Comparison of ENCODE assay signal across 8 mouse cellular contexts in genomic region chr1:105843386-105843785, GRCm38 (mm10).
DNase-seq lines count a peak whose midpoint lies in the region; ATAC-seq and TF ChIP-seq lines count a peak whose summit lies in the region.

No protein-coding gene starts in this region.

- H3K79me2 ChIP-seq in heart, adult 2 months (replicated peaks; ENCODE audit: control insufficient read depth, insufficient read depth, low read length), result no peaks in the 10 kb centered on the region

- H3K9ac ChIP-seq in heart, adult 2 months (ENCODE audit: low read depth, low read length), result no peak overlapping the region

- intact Hi-C loops in heart, adult 2 months (cut with DNase I), result no loop called here

- no peak for TF ChIP-seq POLR2A in heart, adult 2 months (IDR thresholded peaks at IDR 0.05; ENCODE audit: insufficient read depth, low read depth, low read length)

- H3K27me3 ChIP-seq in heart, embryonic 10.5 days (ENCODE audit: insufficient read depth, poor library complexity, severe bottlenecking), result peaks cover 27% of the 10 kb centered on the region
- no peaks in the 10 kb centered on the region; the same call in 1 of the 2 replicates for H3K27me3 ChIP-seq in heart, adult 2 months (ENCODE audit: control insufficient read depth, insufficient read depth, low read length)
- H3K27me3 ChIP-seq in midbrain, embryonic 10.5 days (ENCODE audit: low read depth, poor library complexity, severe bottlenecking), result peaks cover 30% of the 10 kb centered on the region

- H3K4me3 ChIP-seq in heart, embryonic 10.5 days, result peak overlapping the region; percentile 53
- no peak overlapping the region for H3K4me3 ChIP-seq in heart, adult 2 months
- H3K4me3 ChIP-seq in midbrain, embryonic 10.5 days, result peak overlapping the region; percentile 53

- DNase-seq in heart, embryonic 10.5 days (ENCODE audit: low spot score), result peak; percentile 63
- no peak for DNase-seq in heart, adult 2 months
- peak; percentile 15 for DNase-seq in brain, adult 2 months (ENCODE audit: low read depth, low spot score)
- peak; percentile 26 for DNase-seq in forelimb bud, embryonic 11.5 days (ENCODE audit: low read depth, low spot score)
- peak; percentile 32 for DNase-seq in midbrain, embryonic 10.5 days (ENCODE audit: low spot score)
- no peak for DNase-seq in right cerebral cortex, postnatal 36 days (ENCODE audit: low spot score in 2 of 2)
- no peak for DNase-seq in thymus, postnatal 4 days

- no peak for TF ChIP-seq EP300 in heart, adult 2 months (IDR thresholded peaks at IDR 0.05; ENCODE audit: insufficient read depth, low read depth, low read length)

- ATAC-seq in granulocyte monocyte progenitor cell, adult 5-6 weeks (replicated peaks; ENCODE audit: poor library complexity, severe bottlenecking), result no peak

- no peaks in the 10 kb centered on the region for H3K36me3 ChIP-seq in heart, embryonic 10.5 days
- H3K36me3 ChIP-seq in heart, adult 2 months (ENCODE audit: control insufficient read depth, insufficient read depth, low read length), result no peaks in the 10 kb centered on the region; the same call in 1 of the 2 replicates
- H3K36me3 ChIP-seq in midbrain, embryonic 10.5 days, result no peaks in the 10 kb centered on the region

- WGBS in heart, embryonic 10.5 days, result 2% methylated on average over 12 of the region's 12 CpGs
- 18% methylated on average over 12 of the region's 12 CpGs for WGBS in heart, adult 2 months
- 2% methylated on average over 12 of the region's 12 CpGs for WGBS in midbrain, embryonic 10.5 days

- TF ChIP-seq CTCF in heart, adult 2 months (IDR thresholded peaks at IDR 0.05), result no peak

- no peaks in the 10 kb centered on the region for H3K9me3 ChIP-seq in heart, embryonic 10.5 days
- no peaks in the 10 kb centered on the region for H3K9me3 ChIP-seq in midbrain, embryonic 10.5 days (replicated peaks)

- peaks cover 17% of the 10 kb centered on the region for H3K4me1 ChIP-seq in heart, embryonic 10.5 days
- no peaks in the 10 kb centered on the region; the same call in 1 of the 2 replicates for H3K4me1 ChIP-seq in heart, adult 2 months (ENCODE audit: control insufficient read depth, insufficient read depth, low read length)
- peaks cover 21% of the 10 kb centered on the region for H3K4me1 ChIP-seq in midbrain, embryonic 10.5 days

- no peak overlapping the region for H3K27ac ChIP-seq in heart, embryonic 10.5 days
- no peak overlapping the region for H3K27ac ChIP-seq in heart, adult 2 months
- H3K27ac ChIP-seq in midbrain, embryonic 10.5 days (replicated peaks), result no peak overlapping the region

Comparison
In these comparisons a context has a peak if more than half of its experiments do, and no peak if none do; other contexts are left out.
1. DNase-seq: peak in heart, embryonic 10.5 days (single experiment), brain, adult 2 months (single experiment), forelimb bud, embryonic 11.5 days (single experiment) and midbrain, embryonic 10.5 days (single experiment); none in heart, adult 2 months (0 of 2), right cerebral cortex, postnatal 36 days (0 of 2) and thymus, postnatal 4 days (single experiment).